In the genomic region with DNA sequence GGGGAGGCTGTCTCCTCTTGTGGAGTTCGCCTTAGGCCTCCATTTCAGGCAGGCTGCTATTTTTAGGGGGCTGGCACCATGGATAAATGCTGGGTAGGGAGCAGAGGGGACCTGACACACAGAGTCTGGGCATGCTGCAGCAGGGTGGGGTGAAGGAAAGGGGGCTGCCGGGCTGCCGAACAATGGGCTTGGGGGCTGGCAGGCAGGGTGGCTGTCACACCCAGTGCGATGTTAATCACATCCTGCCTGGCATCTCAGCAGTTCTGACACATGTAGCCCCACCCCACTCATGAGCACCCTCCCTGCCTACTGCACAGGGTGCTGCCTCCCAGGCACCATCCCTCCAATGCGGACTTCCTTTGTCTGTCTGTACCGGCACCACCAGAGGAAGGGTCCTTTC, we compare ENCODE assay signal across 8 mouse cellular contexts. TPM values are rescaled to one million over a fixed set of nuclear protein-coding genes. Genes with fewer than 3 reads are reported as not detected.
DNase-seq lines count a peak whose midpoint lies in the region; ATAC-seq and TF ChIP-seq lines count a peak whose summit lies in the region.

No protein-coding gene starts in this region.

- H3K36me3 ChIP-seq in kidney, postnatal 0 days (ENCODE audit: insufficient read depth, low read length) = no peaks in the 10 kb centered on the region
- no peaks in the 10 kb centered on the region for H3K36me3 ChIP-seq in midbrain, embryonic 13.5 days

- no peaks in the 10 kb centered on the region for H3K27me3 ChIP-seq in kidney, postnatal 0 days (ENCODE audit: insufficient read depth, low read length)
- no peaks in the 10 kb centered on the region for H3K27me3 ChIP-seq in midbrain, embryonic 13.5 days

- intact Hi-C loops in left cerebral cortex, postnatal 4 days (cut with DNase I) = no loop called here

- H3K9me3 ChIP-seq in kidney, postnatal 0 days (replicated peaks; ENCODE audit: low read length) = no peaks in the 10 kb centered on the region
- no peaks in the 10 kb centered on the region for H3K9me3 ChIP-seq in midbrain, embryonic 13.5 days

- no peak overlapping the region for H3K9ac ChIP-seq in kidney, postnatal 0 days (ENCODE audit: low read depth, low read length)
- peak overlapping the region; percentile 17 for H3K9ac ChIP-seq in midbrain, embryonic 13.5 days (replicated peaks)

- 46% methylated on average over 6 of the region's 6 CpGs for WGBS in kidney, postnatal 0 days
- 47% methylated on average over 6 of the region's 6 CpGs for WGBS in midbrain, embryonic 13.5 days

- peaks cover 9% of the 10 kb centered on the region; the same call in 1 of the 2 replicates for H3K4me1 ChIP-seq in kidney, postnatal 0 days (replicated peaks; ENCODE audit: insufficient read depth, low read length)
- peaks cover 27% of the 10 kb centered on the region for H3K4me1 ChIP-seq in midbrain, embryonic 13.5 days (replicated peaks)

- TF ChIP-seq CTCF in kidney, postnatal 0 days (IDR thresholded peaks at IDR 0.05; ENCODE audit: low read depth) = no peak
- no peak for TF ChIP-seq CTCF in brain, embryonic 14.5 days (IDR thresholded peaks at IDR 0.05; ENCODE audit: borderline replicate concordance, extremely low read depth, insufficient read depth, insufficient read length)

- no peak for TF ChIP-seq POLR2A in brain, embryonic 14.5 days (IDR thresholded peaks at IDR 0.05; ENCODE audit: borderline replicate concordance, extremely low read depth, insufficient read depth, insufficient read length, poor library complexity, severe bottlenecking)

- DNase-seq in kidney, postnatal 0 days (ENCODE audit: low spot score) = no peak
- no peak for DNase-seq in kidney, postnatal 36 days
- DNase-seq in brain, embryonic 14.5 days (ENCODE audit: low read depth) = peak; percentile 83
- DNase-seq in heart, postnatal 4 days = peak; percentile 33
- no peak for DNase-seq in thymus, postnatal 4 days
- no peak for DNase-seq in cerebellum, adult 11 months
- no peak for DNase-seq in left cerebral cortex, postnatal 4 days

- no peak overlapping the region for H3K4me3 ChIP-seq in kidney, postnatal 0 days (replicated peaks; ENCODE audit: low read depth, low read length)
- no peak overlapping the region for H3K4me3 ChIP-seq in midbrain, embryonic 13.5 days (replicated peaks)

- ATAC-seq in kidney, postnatal 0 days (replicated peaks; ENCODE audit: low FRiP score, low read depth) = no peak
- peak; percentile 35 for ATAC-seq in midbrain, embryonic 13.5 days

- peak overlapping the region; percentile 32; the same call in 1 of the 2 replicates for H3K27ac ChIP-seq in kidney, postnatal 0 days
- H3K27ac ChIP-seq in midbrain, embryonic 13.5 days = peak overlapping the region; percentile 51; the same call in 1 of the 2 replicates

- no peak overlapping the region for H3K4me2 ChIP-seq in kidney, postnatal 0 days (ENCODE audit: low read length)
- H3K4me2 ChIP-seq in midbrain, embryonic 13.5 days (replicated peaks) = no peak overlapping the region

RNA-seq across cellular contexts. Expression of a gene that starts 15.9 kb away (rescaled TPM):
- 10.9 and 13.5 TPM in 2 replicates for polyA plus RNA-seq in kidney, postnatal 0 days (2015; fragmentation: Nextera tagmentation; extraction: Ambion mirVana)
- 66.6 and 84.4 TPM in 2 replicates for polyA plus RNA-seq in brain, embryonic 14.5 days (2012; rRNA removed)
- total RNA-seq in heart, postnatal 4 days (2021) = 10 to 100 TPM; 41.0 to 42.9 TPM
- 27.6 and 29.5 TPM in 2 replicates for polyA plus RNA-seq in midbrain, embryonic 13.5 days (2015; fragmentation: Nextera tagmentation; extraction: Ambion mirVana)
- total RNA-seq in left cerebral cortex, postnatal 4 days (2021) = 100 to 1,000 TPM; 138 to 140 TPM

Comparison
In these comparisons a context has a peak if more than half of its experiments do, and no peak if none do; other contexts are left out.
1. DNase-seq: peak in brain, embryonic 14.5 days (single experiment) and heart, postnatal 4 days (single experiment); none in kidney, postnatal 0 days (single experiment), kidney, postnatal 36 days (0 of 2), thymus, postnatal 4 days (single experiment), cerebellum, adult 11 months (single experiment) and left cerebral cortex, postnatal 4 days (single experiment).